Mouse (Mus musculus): ENCODE measurements at regions not wholly inside any gene's neighbourhood (a gene's known extent, or its start where the extent isn't known, plus 50 kb on each side); places are given as distances from the start of the nearest gene placed in this dataset.

GRCm38 (mm10) chr9:88069834-88070233, 257.2 kb upstream of the Nt5e start:
- no peak for DNase-seq (ENCODE audit: low spot score in 2 of 2)

DNA sequence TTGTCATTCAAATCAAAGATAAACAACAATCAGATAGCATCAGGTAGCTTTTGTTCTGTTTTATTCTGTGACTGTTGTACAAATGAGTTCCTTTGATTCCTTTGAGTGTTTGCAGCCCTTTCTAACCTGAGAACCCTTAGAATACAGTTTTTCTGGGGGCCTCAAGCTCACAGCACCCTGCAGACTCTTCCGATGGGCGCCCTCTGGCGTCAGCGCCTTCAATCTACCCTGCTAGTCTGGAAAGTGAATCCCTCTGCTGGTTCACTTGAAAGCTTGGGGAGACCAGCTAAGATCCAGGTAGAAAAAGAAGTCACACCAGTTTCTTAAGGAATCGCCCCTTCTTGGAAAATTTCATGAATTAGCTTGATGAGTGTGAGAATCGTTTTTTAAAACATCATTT, 253.8 kb upstream of the Nt5e start:
- DNase-seq (ENCODE audit: low spot score in 2 of 2): no peak

DNA sequence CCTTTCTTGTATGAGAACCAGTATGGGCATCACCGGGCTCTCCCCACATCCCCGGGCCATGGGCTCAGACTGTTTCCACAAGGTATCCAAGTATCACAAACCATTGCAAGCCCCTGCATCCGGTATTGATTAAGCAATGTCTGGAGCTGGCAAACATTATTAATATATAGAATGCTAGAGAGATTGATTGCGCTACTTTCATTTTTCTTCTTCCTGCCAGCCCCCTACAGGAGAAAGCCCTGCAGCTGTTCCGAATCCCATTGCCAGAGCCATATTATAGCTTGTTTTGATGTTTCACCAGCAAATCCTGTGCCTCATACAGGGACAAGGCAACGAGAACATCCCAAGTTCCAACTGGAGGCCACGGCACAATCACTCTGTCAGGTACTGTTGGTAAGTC, 253.4 kb upstream of the Nt5e start:
- no peak for DNase-seq (ENCODE audit: low spot score in 2 of 2)

DNA sequence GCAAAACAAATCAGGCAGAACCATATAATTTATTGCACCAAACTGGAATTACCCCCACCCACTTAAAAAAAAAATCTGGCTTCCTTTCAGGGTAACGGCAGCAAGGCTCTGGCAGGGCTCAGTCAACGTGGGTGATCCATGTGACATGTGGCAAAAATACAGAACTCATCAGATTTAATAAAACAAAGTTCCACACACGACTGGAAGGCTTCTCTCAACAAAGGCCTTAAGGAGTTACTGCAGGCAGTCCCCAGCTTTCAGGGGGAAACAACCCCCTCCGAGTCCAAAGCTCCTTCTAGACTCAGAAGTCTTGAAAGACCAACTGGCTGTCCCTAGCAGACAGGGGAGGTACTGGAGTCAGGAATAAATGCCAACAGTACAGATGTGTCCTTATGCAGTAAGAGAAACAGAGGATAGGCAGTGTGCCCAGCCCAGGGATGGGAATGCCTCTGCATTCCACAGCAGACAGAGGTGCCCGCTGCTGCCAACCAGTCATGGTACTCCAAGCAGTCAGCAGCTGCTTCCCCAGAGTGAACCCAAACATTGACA, 244.0 kb upstream of the Nt5e start:
- DNase-seq (ENCODE audit: low spot score in 2 of 2): peak in 1 of 2 experiments; percentile 53

DNA sequence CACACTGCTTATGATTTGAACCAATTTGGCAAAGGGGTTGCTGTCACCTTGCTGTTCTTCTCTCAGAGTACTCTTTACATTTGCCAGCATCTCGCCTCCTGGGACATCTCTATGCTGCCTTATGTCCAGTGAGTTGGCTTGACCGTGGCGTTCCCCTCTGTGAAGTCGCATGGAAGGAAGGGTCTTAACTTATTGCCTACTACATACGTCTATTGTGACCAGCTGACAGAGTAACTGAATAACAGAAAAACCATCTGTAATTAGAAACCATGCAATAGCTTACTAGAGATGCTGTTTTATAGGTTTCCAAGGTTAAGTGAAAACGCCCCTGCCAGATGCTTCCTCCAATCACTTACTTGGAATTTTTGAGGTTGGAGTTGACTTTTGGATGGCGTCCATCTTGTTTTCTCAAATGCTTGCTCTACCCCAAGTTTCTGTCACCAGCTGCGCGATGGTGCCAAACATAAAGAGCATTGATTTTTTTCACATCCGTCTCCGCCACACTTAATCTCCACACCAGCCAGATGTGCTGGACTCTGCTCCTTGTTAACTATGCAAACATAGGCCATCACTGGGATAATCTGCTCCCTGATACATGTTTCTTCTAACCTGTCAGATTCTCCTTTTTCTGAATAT, 241.7 kb upstream of the Nt5e start:
- DNase-seq (ENCODE audit: low spot score in 2 of 2): no peak

GRCm38 (mm10) chr9:88085866-88086265, 241.1 kb upstream of the Nt5e start:
- DNase-seq (ENCODE audit: low spot score in 2 of 2): no peak

DNA sequence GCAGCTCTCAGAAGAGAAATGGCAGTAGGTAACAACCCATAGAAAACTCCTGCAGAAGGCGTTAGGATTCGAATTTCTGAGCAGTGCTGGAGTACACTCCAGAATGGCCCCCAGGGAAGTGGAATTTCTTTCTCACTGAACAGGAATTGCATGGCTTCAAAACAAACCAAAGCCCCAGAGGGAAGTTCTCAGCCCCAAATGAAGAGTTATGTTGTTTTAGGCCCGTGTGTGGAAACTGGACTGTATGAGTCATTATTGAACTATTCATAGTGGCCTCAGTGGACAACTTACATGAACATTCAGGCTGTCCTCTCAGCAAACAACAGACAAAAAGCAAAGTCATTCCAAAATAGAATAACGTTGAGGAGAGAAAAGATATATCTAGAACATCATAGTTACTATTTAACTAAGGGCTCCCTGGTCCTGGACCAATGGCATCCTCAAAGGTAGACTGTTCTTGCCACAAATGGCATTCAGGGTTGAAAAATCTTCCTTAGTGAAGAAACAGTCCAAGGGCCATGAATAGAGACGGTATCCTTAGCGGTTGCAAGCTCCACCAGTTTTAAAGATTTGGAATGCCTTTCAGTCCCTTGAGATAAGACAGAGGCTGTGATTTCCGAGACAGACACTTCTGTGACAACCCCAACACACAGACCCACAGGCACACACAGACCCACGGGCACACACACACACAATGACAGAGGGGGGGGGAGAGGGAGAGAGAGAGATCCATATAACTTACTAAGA, 235.0 kb upstream of the Nt5e start:
- DNase-seq (ENCODE audit: low spot score in 2 of 2): no peak

DNA sequence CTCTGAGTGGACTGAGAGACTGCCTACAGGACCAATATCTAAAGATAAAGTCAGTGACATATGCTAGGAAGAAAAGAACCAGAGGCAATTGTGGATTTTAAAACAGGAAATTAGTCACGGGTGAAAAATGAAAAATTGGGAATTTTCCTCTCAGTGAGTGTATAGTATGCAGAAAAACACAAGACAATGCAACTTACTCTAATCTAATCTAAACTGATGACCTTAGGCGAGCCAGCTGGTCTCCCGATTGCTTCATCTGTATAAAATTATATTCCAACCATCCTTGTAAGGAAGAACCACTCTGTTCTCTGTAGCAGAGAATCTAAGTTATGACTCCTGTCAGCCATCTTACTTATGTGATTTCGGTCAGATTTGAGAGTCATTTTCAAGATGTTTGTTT, 234.4 kb upstream of the Nt5e start:
- no peak for DNase-seq (ENCODE audit: low spot score in 2 of 2)

DNA sequence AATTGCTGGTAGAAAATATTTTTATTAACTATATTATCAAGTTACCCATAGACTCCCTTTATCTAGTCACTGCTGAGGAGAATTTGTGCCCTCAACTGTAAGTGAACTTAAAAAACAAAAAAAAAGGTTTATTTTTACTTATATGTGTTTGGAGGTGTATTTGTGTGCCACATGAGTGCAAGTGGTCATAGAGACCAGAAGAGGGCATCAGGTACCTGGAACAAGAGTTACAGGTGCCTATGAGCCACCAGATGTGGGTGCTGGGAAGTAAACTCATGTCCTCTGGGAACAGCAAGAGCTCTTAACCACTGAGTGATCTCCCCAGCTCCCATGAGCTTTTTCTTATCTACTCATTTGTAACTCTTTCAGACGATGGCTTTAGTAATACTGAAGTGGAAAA, 213.9 kb upstream of the Nt5e start:
- no peak for DNase-seq (ENCODE audit: low spot score in 2 of 2)

GRCm38 (mm10) chr9:88120536-88120935, 206.5 kb upstream of the Nt5e start:
- DNase-seq (ENCODE audit: low spot score in 2 of 2): no peak

DNA sequence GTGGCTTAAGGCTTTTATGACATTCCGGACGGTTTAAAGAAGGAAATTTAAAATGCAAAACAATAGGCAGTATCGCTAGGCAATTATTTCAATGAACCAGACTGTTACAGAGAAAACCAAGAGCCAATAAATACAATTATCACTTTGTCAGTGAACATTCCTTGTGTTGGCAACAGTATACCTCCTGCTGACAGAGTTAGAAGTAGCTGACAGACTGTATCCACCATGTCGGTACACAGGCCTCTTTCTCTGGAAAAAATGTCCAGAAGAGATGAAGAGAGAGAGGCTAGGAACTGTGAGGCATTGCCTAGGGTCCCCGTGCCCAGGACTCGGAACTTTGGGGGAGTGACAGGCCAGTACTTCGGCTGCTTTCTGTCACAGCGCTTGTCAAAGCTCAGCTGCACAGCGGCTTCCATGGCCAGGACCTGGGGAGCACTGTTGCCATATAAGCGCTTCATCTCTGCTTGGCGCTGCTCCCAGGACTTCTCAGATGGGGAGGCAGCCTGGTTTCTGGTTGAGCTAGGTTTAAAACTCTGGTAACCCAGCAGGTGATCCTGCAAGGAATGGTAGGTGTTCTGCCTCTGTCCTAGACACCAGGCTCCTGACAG, 205.9 kb upstream of the Nt5e start:
- no peak for DNase-seq (ENCODE audit: low spot score in 2 of 2)

DNA sequence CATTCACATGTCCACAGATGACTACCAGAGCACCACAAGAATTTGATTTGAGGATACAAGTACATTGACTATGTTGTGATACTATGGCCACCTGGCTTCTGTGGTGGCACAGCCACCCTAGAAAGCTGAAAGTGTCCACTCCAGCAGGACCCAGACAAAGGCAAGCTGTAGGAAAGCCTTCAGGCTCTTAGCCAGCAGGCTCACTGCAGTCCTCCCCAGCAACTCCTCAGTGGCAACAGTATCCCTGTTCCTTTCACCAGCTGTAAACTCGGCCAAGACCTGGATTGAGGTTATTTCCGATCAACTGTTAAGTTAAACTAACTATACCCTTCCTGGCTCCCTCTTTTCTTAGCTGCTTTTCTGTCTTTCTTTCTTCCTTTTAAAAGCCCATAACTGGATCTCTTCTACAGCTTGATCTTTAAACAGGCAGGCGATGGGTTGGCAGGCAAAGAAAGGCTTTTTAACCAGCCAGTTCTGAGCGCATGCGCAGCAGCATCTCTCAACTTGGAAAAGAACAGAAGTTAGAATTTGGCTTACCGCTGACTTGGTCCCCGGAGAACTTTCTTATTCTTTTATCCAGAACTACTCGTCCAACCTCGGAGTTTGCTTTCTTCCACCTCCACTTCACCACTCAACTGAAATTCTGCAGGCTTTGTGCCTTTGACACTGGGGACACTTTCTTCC, 202.5 kb upstream of the Nt5e start:
- no peak for DNase-seq (ENCODE audit: low spot score in 2 of 2)

DNA sequence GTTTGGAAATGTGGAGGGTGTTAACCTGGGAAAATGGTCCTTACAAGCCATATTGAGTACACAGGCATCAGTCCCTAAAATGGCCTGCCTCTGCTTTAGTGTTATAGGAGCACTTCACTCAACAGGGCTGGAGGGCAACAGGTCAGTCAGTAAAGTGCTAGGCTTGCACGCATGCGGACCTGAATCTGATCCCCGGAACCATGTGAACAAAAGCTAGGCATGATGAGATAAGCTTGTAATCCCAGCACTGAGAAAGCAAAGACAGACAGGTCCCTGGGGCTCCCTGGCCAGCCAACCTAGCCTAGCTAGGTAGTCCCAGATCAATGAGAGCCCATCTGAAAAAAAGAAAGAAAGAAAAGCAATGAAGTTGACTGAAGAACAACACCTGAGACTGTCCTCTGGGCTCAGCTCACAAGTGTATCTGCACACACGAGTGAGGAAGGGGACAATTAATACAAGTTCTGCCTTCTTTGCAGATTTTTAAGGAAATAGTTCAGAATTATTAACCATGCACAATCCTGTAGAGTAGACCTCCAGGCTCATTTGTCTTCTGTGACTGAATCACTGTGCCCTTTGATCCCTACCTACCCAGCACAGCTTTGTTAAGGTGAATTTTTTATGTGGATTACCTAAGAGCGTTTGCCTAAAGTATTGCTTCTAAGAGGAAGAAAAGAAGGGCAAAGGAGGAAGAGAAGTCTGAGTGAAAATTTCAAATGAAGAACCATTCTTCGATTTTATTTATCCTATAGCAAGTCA, 163.8 kb upstream of the Nt5e start:
- DNase-seq (ENCODE audit: low spot score in 2 of 2): no peak

GRCm38 (mm10) chr9:88177575-88178254, 149.3 kb upstream of the Nt5e start:
- DNase-seq (ENCODE audit: low spot score in 2 of 2): no peak

DNA sequence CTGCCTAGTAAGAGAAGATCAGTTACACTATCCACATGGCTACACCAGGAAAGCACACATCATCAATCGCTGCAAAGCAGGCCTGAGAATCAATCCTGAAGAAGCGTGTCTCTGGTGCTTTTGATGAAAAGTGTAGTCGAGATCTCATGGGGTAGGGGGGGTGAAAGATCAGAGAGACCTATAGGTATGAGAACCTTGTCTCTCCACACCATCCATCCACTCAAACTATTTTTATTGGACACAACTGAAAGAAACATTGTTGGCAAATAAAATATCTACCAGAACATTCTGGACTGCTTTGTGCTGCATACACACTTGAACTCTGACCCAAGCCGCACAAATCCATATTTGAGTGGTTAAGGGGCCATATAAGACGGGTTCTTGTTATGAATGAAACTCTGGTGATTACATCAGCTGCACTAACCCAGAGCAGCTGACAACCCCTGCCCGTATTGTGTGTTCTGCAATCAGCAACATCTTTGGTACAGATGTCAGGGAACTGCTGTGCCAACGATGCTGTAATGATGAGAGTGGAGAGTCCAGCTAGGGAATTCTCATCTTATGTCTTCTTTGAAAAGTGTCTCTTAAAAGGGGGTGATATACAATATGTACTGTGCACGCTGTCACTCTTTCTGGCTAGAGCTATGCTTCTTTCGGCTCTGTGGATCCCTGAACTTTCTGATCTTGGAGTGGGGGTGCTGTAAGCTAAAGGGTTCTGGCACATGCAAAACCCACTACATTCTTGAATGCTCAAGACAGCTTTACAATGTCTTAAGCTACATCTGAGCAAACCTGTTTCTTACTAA, 145.6 kb upstream of the Nt5e start:
- no peak for DNase-seq (ENCODE audit: low spot score in 2 of 2)

DNA sequence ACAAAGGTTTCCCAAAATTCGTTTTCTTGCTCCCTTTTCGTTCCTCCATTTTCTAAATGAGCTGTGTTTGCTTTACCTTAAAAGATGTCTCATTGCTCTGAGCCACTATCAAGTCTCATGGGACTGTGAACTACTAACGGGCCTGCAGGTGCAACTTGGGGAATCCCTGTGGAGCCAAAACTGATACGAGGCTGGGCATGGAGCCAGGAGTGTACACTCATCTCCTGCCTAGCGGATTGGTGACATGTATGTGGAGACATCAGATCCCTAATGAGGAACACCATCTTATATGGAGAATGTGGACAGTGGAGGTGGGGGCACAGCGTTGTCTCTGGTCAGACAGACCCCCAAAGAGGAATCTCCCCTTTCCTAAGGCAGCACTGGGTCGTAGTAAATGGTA, 119.6 kb upstream of the Nt5e start:
- no peak for DNase-seq (ENCODE audit: low spot score in 2 of 2)

- DNase-seq (ENCODE audit: low spot score in 2 of 2): no peak
Observed at GRCm38 (mm10) chr9:88208022-88208421, 119.0 kb upstream of the Nt5e start.

DNA sequence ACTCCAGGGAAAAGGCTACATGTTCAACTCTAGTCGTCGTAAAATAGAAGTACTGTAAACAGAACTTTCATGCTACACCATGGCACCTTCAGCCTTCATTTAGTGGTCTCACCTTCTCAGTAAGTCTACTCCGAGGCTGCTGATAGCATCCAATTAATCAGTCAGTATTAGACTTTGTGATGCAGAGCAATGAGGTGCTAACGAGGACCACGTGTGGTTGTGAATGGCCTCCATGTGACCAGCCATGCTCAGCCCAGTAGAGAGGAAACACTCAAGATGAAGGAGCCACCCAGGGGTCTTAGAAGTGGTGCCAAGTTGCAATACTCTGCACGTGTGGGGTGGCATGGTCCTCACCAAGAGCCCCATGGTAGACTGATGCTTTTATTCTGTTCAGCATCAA, 112.2 kb upstream of the Nt5e start:
- DNase-seq (ENCODE audit: low spot score in 2 of 2): no peak

DNA sequence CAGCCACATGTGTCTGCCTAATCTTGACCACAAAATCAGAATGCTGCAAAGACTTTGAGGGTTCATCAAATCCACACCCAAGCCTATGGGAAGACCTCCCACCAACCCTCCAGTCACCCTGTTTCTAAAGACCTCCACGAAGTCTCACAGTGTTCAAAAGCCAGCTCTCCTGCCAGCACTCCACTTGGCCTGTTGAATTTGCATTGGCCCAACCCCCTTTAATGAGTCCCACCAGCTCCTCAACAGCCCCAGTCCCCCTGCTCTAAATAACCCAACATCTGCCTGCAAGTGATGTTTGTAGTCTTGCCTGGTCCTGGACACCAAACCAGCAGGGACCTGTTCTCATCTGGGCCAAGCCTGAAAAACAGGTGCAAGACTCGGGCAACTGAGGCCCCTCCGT, 106.6 kb upstream of the Nt5e start:
- no peak for DNase-seq (ENCODE audit: low spot score in 2 of 2)

GRCm38 (mm10) chr9:88221276-88221675, 105.7 kb upstream of the Nt5e start:
- DNase-seq (ENCODE audit: low spot score in 2 of 2): no peak
